Mouse (Mus musculus) thymus, postnatal 10 days (tissue): Measurements from ENCODE around the gene Tmem253.
"Not testable (repeated sequence)": the region's sequence is repeated elsewhere in the genome, so short reads cannot be mapped to it uniquely, and the experiment has no call there.

ENCODE experiments used
- DNase-seq, 2 experiments: peaks; one replicate each; pipeline ENCODE4 v3.0.0; 2021; ENCODE audit warnings: low spot score in 2 of 2

Tmem253 gene

GRCm38 (mm10) chr14:52021568-52022212 lies 6.2 kb downstream of the Tmem253 start:
- DNase-seq, result no peak

- DNase-seq, result no peak
Observed at GRCm38 (mm10) chr14:52022244-52022708, 6.8 kb downstream of the Tmem253 start.

GRCm38 (mm10) chr14:52022709-52023459 lies 7.4 kb downstream of the Tmem253 start:
- peak; percentile 89 to 93 for DNase-seq

- DNase-seq, result no peak
Observed at GRCm38 (mm10) chr14:52024133-52024532, 8.7 kb downstream of the Tmem253 start.

GRCm38 (mm10) chr14:52026342-52026741 lies 10.9 kb downstream of the Tmem253 start:
- DNase-seq, result no peak

- DNase-seq, result no peak
Observed at GRCm38 (mm10) chr14:52035926-52036325, 20.5 kb downstream of the Tmem253 start.

- no peak for DNase-seq
Observed at GRCm38 (mm10) chr14:52039332-52039731, 23.9 kb downstream of the Tmem253 start.

GRCm38 (mm10) chr14:52042359-52042758 lies 26.9 kb downstream of the Tmem253 start, which contains the start of gene Olfr221:
Gene Olfr221, minus strand, starts transcription at chr14:52042459.
- DNase-seq, result not testable (repeated sequence)

- DNase-seq, result no peak
Observed at GRCm38 (mm10) chr14:52043446-52043845, 28.0 kb downstream of the Tmem253 start.

GRCm38 (mm10) chr14:52044901-52045678 lies 29.6 kb downstream of the Tmem253 start:
- peak; percentile 26 to 49 for DNase-seq

- DNase-seq, result no peak
Observed at GRCm38 (mm10) chr14:52045966-52046565, 30.6 kb downstream of the Tmem253 start.

GRCm38 (mm10) chr14:52052720-52053119 lies 37.3 kb downstream of the Tmem253 start:
- not testable (repeated sequence) for DNase-seq

GRCm38 (mm10) chr14:52059982-52060381 lies 44.5 kb downstream of the Tmem253 start:
- no peak for DNase-seq

GRCm38 (mm10) chr14:52060800-52061199 lies 45.3 kb downstream of the Tmem253 start:
- no peak for DNase-seq

- DNase-seq, result no peak
Observed at GRCm38 (mm10) chr14:52061798-52062197, 46.3 kb downstream of the Tmem253 start.

GRCm38 (mm10) chr14:52066135-52066534 lies 50.7 kb downstream of the Tmem253 start:
- no peak for DNase-seq
